Mouse (Mus musculus) forebrain, postnatal 0 days (tissue): ENCODE data around the gene Gatad2a. TPM values are rescaled to one million over a fixed set of nuclear protein-coding genes. Genes with fewer than 3 reads are reported as not detected.

Source experiments
- ATAC-seq: fragments of 200-750 bp; cut with Nextera tagmentation; 2 replicates; pipeline ENCODE4 v1.8.0; 2017; ENCODE audit warnings: mild to moderate bottlenecking, moderate library complexity
- DNase-seq: peaks from one replicate; pipeline ENCODE4 v3.0.0-alpha.2; 2015
- H3K27ac ChIP-seq: fragments of 300-500 bp; sonication (generic); 2 replicates; pipeline ENCODE4 v1.5.1; 2014; ENCODE audit warnings: low read depth, mild to moderate bottlenecking, antibody characterized with exemption, low read length, moderate library complexity, mixed read lengths
- H3K27me3 ChIP-seq: fragments of 300-500 bp; sonication (generic); 2 replicates; pipeline ENCODE4 v1.6.1; 2014; ENCODE audit warnings: mild to moderate bottlenecking, low read length, mixed read lengths; ENCODE audit not compliant: insufficient read depth
- H3K36me3 ChIP-seq: fragments of 300-500 bp; sonication (generic); 2 replicates; pipeline ENCODE4 v1.6.1; 2014; ENCODE audit warnings: mild to moderate bottlenecking, moderate library complexity; ENCODE audit not compliant: insufficient read depth
- H3K4me1 ChIP-seq: fragments of 300-500 bp; sonication (generic); 2 replicates; pipeline ENCODE4 v1.6.1; 2014; ENCODE audit warnings: antibody characterized with exemption; ENCODE audit not compliant: insufficient read depth
- H3K4me2 ChIP-seq: fragments of 300-500 bp; sonication (generic); 2 replicates; pipeline ENCODE4 v1.6.1; 2014; ENCODE audit warnings: low read depth, mild to moderate bottlenecking, moderate library complexity
- H3K4me3 ChIP-seq: fragments of 300-500 bp; sonication (generic); 2 replicates; pipeline ENCODE4 v1.5.1; 2014; ENCODE audit warnings: low read depth, low read length, mixed read lengths
- H3K9ac ChIP-seq: fragments of 300-500 bp; sonication (generic); 2 replicates; pipeline ENCODE4 v1.6.1; 2014; ENCODE audit warnings: mild to moderate bottlenecking
- H3K9me3 ChIP-seq: fragments of 300-500 bp; sonication (generic); 2 replicates; pipeline ENCODE4 v1.6.1; 2016; ENCODE audit warnings: low read length
- CTCF ChIP-seq: sonication (generic); IDR thresholded peaks from 2 replicates; pipeline ENCODE4 v1.5.1; 2016; ENCODE audit warnings: antibody characterized with exemption, control low read depth, low read depth
- WGBS: fragments of 180-500 bp; shearing (Covaris S2); extraction: QIAGEN DNeasy Blood & Tissue Kit; methylation state at CpG from one replicate; pipeline ENCODE4 v1.1.7; 2014; 5-methylcytosine and 5-hydroxymethylcytosine counted together
- polyA plus RNA-seq: library from polyadenylated mRNA; unstranded; fragments of >200 nt; fragmentation: Nextera tagmentation; extraction: Ambion mirVana; gene quantifications from 2 replicates; pipeline ENCODE4 v1.2.1, GENCODE M21; 2015
- total RNA-seq: library from RNA; depleted of rRNA; stranded (reverse); fragments of >200 nt; gene quantifications from 2 replicates; pipeline ENCODE4 v1.2.3, GENCODE M21; 2014

The Gatad2a gene
- total and polyA plus RNA-seq, 2 experiments from 2014 or later = 24.9 to 27.8 TPM

DNA sequence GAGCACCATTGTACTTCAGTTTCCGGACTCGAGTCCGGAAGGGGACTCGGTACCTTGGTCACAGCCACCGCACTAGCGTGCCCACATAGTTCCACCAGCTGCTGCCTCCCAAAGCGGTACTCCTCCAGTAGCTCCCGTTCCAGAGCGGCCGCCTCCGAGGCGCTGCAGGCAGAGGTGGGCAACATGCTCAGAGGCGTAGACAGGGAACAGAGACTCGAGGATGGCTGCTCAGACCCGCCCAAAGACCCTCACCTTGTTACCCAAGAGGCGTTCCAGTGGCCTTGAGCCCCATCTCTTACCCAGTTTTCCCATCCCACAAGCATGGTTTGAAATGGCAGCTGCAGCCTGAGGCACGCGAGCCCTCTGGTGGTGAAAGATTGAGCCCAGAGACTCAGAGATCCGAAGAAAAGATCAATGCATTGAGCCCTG, 105.4 kb downstream of the Gatad2a start:
- Histone ChIP-seq H3K4me2 (peak overlapping the region; percentile 11), H3K4me1 (no peaks in the 10 kb centered on the region), H3K9ac (no peak overlapping the region), H3K27ac (no peak overlapping the region), H3K9me3 (no peaks in the 10 kb centered on the region), H3K27me3 (peaks cover 37% of the 10 kb centered on the region), H3K4me3 (no peak overlapping the region), H3K36me3 (peaks cover 15% of the 10 kb centered on the region)
- DNase-seq (peak; percentile 82), ATAC-seq (peak; percentile 47)
- peak; percentile 92 for TF ChIP-seq CTCF
- WGBS = 38% methylated on average over 19 of the region's 19 CpGs

DNA sequence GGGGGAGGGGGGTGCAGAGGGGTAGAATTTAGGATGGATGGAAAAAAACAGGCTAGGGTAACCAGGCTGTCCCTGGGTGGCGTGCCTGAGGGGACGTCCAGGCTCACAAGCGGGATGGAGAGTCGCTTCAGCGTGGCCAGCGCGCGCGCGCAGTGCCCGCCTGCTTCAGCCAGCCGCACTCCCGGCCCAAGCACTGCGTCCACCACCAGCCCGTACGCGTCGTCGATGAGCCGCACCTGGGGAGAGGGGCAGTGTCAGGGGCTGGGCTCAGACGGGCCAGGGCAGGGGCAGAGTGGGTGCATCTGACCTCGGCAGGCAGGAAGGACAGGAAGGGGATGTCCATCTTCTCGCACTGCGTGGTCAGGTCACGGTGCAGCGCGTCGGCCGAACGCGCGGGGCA, 107.3 kb downstream of the Gatad2a start:
- TF ChIP-seq CTCF = no peak
- peaks cover 55% of the 10 kb centered on the region for H3K27me3 ChIP-seq
- no peak for ATAC-seq
- no peak for DNase-seq
- peak overlapping the region; percentile 46 for H3K4me2 ChIP-seq
- H3K27ac ChIP-seq = no peak overlapping the region
- peaks cover 12% of the 10 kb centered on the region for H3K36me3 ChIP-seq
- 7% methylated on average over 29 of the region's 32 CpGs for WGBS
- H3K4me3 ChIP-seq = peak overlapping the region; percentile 23; the same call in 1 of the 2 replicates
- no peak overlapping the region for H3K9ac ChIP-seq
- H3K9me3 ChIP-seq = no peaks in the 10 kb centered on the region
- no peaks in the 10 kb centered on the region for H3K4me1 ChIP-seq

DNA sequence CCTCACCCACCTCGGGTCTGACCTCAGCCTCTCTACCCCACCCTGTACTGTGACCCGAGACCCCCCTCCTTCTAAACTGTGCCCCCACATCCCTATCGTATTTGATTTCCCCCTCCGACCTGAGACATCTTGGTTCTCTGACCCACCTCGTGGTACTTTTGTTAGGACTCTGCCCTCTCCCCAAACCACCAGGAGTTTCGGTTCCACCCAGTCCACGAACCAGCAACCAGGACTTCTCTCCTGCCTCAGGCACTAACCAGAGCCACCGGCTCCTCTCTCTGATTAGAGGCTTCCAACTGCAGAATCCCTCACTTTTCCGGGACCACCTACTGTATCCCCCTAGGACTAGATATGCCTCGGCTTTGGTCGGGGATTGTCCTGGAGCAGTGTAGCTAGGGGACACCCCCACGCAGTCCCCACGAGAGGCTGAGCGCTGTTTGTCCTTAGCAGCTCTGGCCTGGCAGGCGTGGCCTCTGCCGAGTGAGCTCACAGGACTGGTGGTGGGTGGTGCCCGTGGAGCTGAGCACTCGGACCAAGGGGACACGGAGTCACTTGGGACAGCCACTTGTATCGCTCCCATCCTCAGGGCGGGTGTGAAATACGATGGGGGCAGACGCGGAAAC, 107.8 kb downstream of the Gatad2a start:
- no peak overlapping the region for H3K27ac ChIP-seq
- peak overlapping the region; percentile 23 for H3K4me3 ChIP-seq
- H3K4me1 ChIP-seq = no peaks in the 10 kb centered on the region
- ATAC-seq (no peak), DNase-seq (no peak)
- peak overlapping the region; percentile 46 for H3K4me2 ChIP-seq
- 0 out of 2 replicates have a peak overlapping the region, but pooled peaks have one; percentile 22 for H3K9ac ChIP-seq
- H3K9me3 ChIP-seq = no peaks in the 10 kb centered on the region
- peaks cover 8% of the 10 kb centered on the region for H3K36me3 ChIP-seq
- peaks cover 60% of the 10 kb centered on the region for H3K27me3 ChIP-seq
- TF ChIP-seq CTCF = no peak
- WGBS = 7% methylated on average over 24 of the region's 24 CpGs

DNA sequence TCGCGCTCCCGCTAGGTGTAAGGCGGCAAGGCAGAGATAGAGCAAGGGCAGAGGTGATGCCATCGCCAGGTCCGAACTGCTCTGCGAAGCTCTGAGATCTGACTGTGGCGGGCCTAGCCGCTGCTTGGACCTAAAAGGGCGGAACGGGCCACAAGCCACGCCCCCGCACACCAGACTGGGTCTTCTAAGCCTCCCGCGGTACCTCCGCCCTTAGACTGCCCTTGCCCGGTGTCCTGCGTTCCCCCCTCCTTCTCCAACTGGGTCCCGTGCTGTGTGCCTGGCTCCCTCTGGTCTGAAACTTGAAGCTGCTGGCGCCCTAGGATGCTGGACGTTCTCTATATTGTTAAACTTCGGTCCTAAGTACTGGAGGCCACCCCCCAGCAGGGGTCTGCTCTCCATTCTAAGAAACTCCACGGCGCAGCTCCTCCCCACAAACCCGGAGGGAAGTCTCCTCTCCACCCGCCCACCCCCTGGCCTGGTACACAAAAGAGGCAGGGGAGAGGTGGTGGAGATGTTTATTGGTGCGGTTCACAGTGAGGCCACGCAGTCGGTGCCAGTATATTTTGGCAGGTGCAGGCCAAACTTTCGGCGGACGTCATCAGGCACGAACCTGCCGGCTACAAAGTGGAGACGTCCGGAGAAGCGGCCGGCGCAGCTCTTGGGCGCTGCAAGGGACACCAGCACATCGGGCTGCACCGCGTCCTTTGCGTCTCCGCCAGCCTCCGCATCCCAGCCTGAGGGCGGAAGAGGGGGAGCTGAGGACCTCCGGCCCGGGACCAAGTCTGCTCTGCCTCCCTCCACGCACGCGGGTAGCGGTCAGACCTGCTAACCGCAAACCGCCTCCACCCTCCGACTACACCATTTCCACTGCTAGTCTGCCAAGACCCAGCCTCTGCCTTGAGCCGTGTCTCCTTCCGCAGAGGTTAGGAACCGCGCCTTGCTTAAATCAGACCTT, 108.6 kb downstream of the Gatad2a start, which contains the start of gene Cilp2:
Cilp2 (minus strand) TSS at position 399 of the 955 bp plus-strand sequence.
- H3K27me3 ChIP-seq = peaks cover 68% of the 10 kb centered on the region
- peak; percentile 16 for DNase-seq
- peak within 1 kb of the TSS; percentile 46 for H3K4me2 ChIP-seq
- TF ChIP-seq CTCF = no peak
- WGBS = 1% methylated on average over 57 of the region's 60 CpGs
- no peak within 1 kb of the TSS for H3K27ac ChIP-seq
- H3K36me3 ChIP-seq = peaks cover 3% of the 10 kb centered on the region
- no peaks in the 10 kb centered on the region for H3K4me1 ChIP-seq
- ATAC-seq = peak; percentile 16; the same call in 1 of the 2 replicates
- H3K9me3 ChIP-seq = no peaks in the 10 kb centered on the region
- H3K9ac ChIP-seq = 0 out of 2 replicates have a peak within 1 kb of the TSS, but pooled peaks have one; percentile 22
- H3K4me3 ChIP-seq = peak within 1 kb of the TSS; percentile 23

DNA sequence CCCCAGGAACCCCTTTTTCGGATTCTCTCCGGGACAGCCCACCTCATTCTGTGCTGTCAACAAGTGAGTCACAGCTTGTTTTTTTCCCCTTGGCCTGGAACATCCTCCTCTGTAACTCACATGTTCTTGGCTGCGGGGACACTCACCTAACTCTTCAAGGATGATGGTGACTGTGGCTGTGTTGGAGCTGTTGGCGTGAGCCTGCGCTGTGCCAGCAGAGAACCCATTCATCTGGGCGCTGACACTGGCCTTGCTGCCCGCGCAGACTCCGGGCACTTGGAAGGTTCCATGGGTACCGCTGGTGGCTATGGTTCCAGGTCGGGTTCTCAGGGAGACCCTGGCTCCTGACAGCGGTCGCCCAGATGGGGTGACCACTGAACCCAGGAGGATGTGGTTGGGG, 112.0 kb downstream of the Gatad2a start:
- Histone ChIP-seq H3K27me3 (peaks cover 79% of the 10 kb centered on the region), H3K4me1 (0 out of 2 replicates have a peak, but pooled peaks cover 6% of the 10 kb centered on the region), H3K9me3 (no peaks in the 10 kb centered on the region), H3K9ac (no peak overlapping the region), H3K36me3 (no peaks in the 10 kb centered on the region), H3K4me3 (no peak overlapping the region), H3K27ac (no peak overlapping the region), H3K4me2 (no peak overlapping the region)
- DNase-seq (no peak), ATAC-seq (no peak)
- WGBS = 60% methylated on average over 13 of the region's 13 CpGs
- no peak for TF ChIP-seq CTCF

DNA sequence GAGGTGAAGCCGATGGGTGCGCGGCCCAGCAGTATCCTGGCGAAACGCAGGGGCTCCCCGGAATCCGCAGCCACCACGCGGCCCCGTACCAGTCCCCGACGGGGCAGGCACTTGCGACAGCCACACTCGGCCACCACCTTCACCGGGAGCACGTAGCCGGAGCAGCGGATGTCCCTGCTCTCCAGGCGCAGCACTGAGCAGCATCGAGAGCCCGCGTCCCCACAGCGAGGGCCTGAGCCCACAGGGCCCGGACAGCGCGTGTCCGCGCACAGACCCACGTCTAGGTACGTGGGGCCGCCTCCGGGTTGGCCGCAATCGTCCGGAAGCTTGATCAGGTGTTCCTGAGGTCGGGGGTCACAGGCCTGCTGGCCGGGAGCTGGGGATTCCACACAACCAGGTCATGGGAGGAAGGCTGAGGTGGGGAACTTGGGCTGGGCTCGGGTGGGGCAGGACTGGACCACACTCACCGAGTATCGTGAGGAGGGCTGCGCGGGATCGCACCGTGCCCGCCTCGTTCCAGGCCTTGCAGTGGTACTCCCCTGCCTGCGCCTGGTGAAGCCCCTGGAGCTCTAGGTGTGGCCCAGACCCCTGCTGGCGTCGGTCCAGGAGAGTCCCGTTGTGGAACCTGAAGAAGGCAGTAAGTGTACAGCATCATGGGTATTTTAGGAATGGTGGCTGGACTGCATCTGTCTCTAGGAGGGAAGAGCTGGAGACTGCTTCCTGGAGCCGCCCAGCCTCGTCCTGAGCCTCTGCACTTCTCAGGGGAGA, 113.2 kb downstream of the Gatad2a start:
- ATAC-seq = no peak
- no peak overlapping the region for H3K9ac ChIP-seq

More for the DNA sequence above, 113.2 kb downstream of the Gatad2a start:
- no peaks in the 10 kb centered on the region for H3K9me3 ChIP-seq
- peak overlapping the region; percentile 44 for H3K4me3 ChIP-seq
- H3K4me2 ChIP-seq = peak overlapping the region; percentile 56
- no peak overlapping the region for H3K27ac ChIP-seq
- no peaks in the 10 kb centered on the region for H3K36me3 ChIP-seq
- 14% methylated on average over 52 of the region's 52 CpGs for WGBS
- DNase-seq = no peak
- H3K27me3 ChIP-seq = peaks cover 69% of the 10 kb centered on the region
- 0 out of 2 replicates have a peak, but pooled peaks cover 6% of the 10 kb centered on the region for H3K4me1 ChIP-seq
- TF ChIP-seq CTCF = no peak
